Mouse (Mus musculus) G1E (cell line): ENCODE results near the gene Fmnl1.

Source experiments
- CTCF ChIP-seq: IDR thresholded peaks from 2 replicates; pipeline ENCODE4 v1.5.1; 2012; ENCODE audit warnings: low read depth, low read length, inconsistent platforms, mixed read lengths
- GATA1 ChIP-seq: IDR thresholded peaks from 2 replicates; pipeline ENCODE4 v1.6.1; 2012; ENCODE audit warnings: borderline replicate concordance, low read length, inconsistent platforms, mixed read lengths
- GATA2 ChIP-seq: IDR thresholded peaks from 2 replicates; pipeline ENCODE4 v1.6.1; 2012; ENCODE audit warnings: low read depth, low read length, inconsistent platforms, borderline replicate concordance
- POLR2AphosphoS5 ChIP-seq: IDR thresholded peaks from 2 replicates; pipeline ENCODE4 v1.6.1; 2012; ENCODE audit warnings: low read depth, low read length, inconsistent platforms; ENCODE audit not compliant: insufficient replicate concordance
- TAL1 ChIP-seq: conservative IDR thresholded peaks from 2 replicates; pipeline ENCODE4 v1.6.1; 2012; ENCODE audit warnings: low read depth, low read length, inconsistent platforms, mixed read lengths

GRCm38 (mm10) chr11:103139951-103140762 is 30.8 kb upstream of the Fmnl1 start:
- no peak for TF ChIP-seq GATA1
- TF ChIP-seq CTCF, result no peak
- TF ChIP-seq POLR2AphosphoS5, result no peak
- TF ChIP-seq TAL1, result no peak
- TF ChIP-seq GATA2, result no peak
